In genomic region chr1:160061725-160062366, GRCm38 (mm10) we compare ENCODE assay signal across 8 mouse cellular contexts. TPM values are rescaled to one million over a fixed set of nuclear protein-coding genes. Genes with fewer than 3 reads are reported as not detected.
DNase-seq lines count a peak whose midpoint lies in the region; TF ChIP-seq lines count a peak whose summit lies in the region.

No protein-coding gene starts in this region.

- no peak for TF ChIP-seq POLR2A in embryonic fibroblast, embryonic 13.5 days (IDR thresholded peaks at IDR 0.05; ENCODE audit: low read depth, low read length)

- no peak overlapping the region for H3K27ac ChIP-seq in embryonic fibroblast, embryonic 13.5 days (ENCODE audit: insufficient read depth, low read length)

- H3K4me1 ChIP-seq in embryonic fibroblast, embryonic 13.5 days (ENCODE audit: control insufficient read depth, insufficient read depth, low read length), result peaks cover 4% of the 10 kb centered on the region; the same call in 1 of the 2 replicates

- H3K4me3 ChIP-seq in embryonic fibroblast, embryonic 13.5 days (ENCODE audit: insufficient read depth, low read length), result no peak overlapping the region

- 0 out of 2 replicates have a peak, but pooled peaks have one; percentile 14 for TF ChIP-seq CTCF in embryonic fibroblast, embryonic 13.5 days (IDR thresholded peaks at IDR 0.05; ENCODE audit: borderline replicate concordance, insufficient read depth, low read length)

- DNase-seq in embryo, embryonic 10 days (ENCODE audit: low spot score), result peak; percentile 37
- DNase-seq in embryo, embryonic 9.5 days (ENCODE audit: extremely low spot score), result no peak
- peak; percentile 22 for DNase-seq in ovary, postnatal 14 days (ENCODE audit: low spot score)
- no peak for DNase-seq in ovary, postnatal 10 days (ENCODE audit: low spot score)
- peak; percentile 51 for DNase-seq in lung, postnatal 10 days
- DNase-seq in thymus, postnatal 25 days, result peak; percentile 82
- no peak for DNase-seq in frontal cortex, postnatal 14 days (ENCODE audit: low spot score in 2 of 2)

RNA-seq across cellular contexts. Expression of gene 4930523C07Rik, which starts 17.7 kb away (rescaled TPM):
- 7.8 and 10.4 TPM in 2 replicates for polyA plus RNA-seq in embryonic fibroblast, embryonic 13.5 days (2011; ENCODE audit: insufficient read length, low read depth, missing spikeins)

Comparison
In these comparisons a context has a peak if more than half of its experiments do, and no peak if none do; other contexts are left out.
1. DNase-seq: peak in embryo, embryonic 10 days (single experiment), ovary, postnatal 14 days (single experiment), lung, postnatal 10 days (single experiment) and thymus, postnatal 25 days (single experiment); none in embryo, embryonic 9.5 days (single experiment), ovary, postnatal 10 days (single experiment) and frontal cortex, postnatal 14 days (0 of 2).